Mouse (Mus musculus) neural tube, embryonic 13.5 days (tissue): Measurements from ENCODE around the gene Slc6a12. TPM values are rescaled to one million over a fixed set of nuclear protein-coding genes. Genes with fewer than 3 reads are reported as not detected.

Source experiments
- ATAC-seq: fragments of 200-750 bp; cut with Nextera tagmentation; 2 replicates; pipeline ENCODE4 v1.8.0; 2017; ENCODE audit warnings: low read depth, mild to moderate bottlenecking, moderate TSS enrichment, moderate library complexity
- H3K27ac ChIP-seq: fragments of 300-500 bp; sonication (generic); replicated peaks from 2 replicates; pipeline ENCODE4 v1.5.1; 2015; ENCODE audit warnings: moderate library complexity, mild to moderate bottlenecking, inconsistent platforms
- H3K27me3 ChIP-seq: fragments of 300-500 bp; sonication (generic); 2 replicates; pipeline ENCODE4 v1.6.1; 2015; ENCODE audit warnings: mild to moderate bottlenecking, inconsistent platforms
- H3K36me3 ChIP-seq: fragments of 300-500 bp; sonication (generic); 2 replicates; pipeline ENCODE4 v1.6.1; 2015; ENCODE audit warnings: mild to moderate bottlenecking, inconsistent platforms
- H3K4me1 ChIP-seq: fragments of 300-500 bp; sonication (generic); replicated peaks from 2 replicates; pipeline ENCODE4 v1.6.1; 2015; ENCODE audit warnings: inconsistent platforms
- H3K4me2 ChIP-seq: fragments of 300-500 bp; sonication (generic); 2 replicates; pipeline ENCODE4 v1.6.1; 2015; ENCODE audit warnings: inconsistent platforms, mild to moderate bottlenecking, moderate library complexity
- H3K4me3 ChIP-seq: fragments of 300-500 bp; sonication (generic); 2 replicates; pipeline ENCODE4 v1.5.1; 2015; ENCODE audit warnings: mild to moderate bottlenecking, inconsistent platforms
- H3K9ac ChIP-seq: fragments of 300-500 bp; sonication (generic); 2 replicates; pipeline ENCODE4 v1.6.1; 2015; ENCODE audit warnings: moderate library complexity, mild to moderate bottlenecking, inconsistent platforms
- H3K9me3 ChIP-seq: fragments of 300-500 bp; sonication (generic); 2 replicates; pipeline ENCODE4 v1.6.1; 2016; ENCODE audit warnings: inconsistent platforms
- WGBS: fragments of 180-500 bp; shearing (Covaris S2); methylation state at CpG from one replicate; pipeline ENCODE4 v1.1.7; 2015; 5-methylcytosine and 5-hydroxymethylcytosine counted together
- polyA plus RNA-seq: library from polyadenylated mRNA; unstranded; fragments of >200 nt; fragmentation: Nextera tagmentation; extraction: Ambion mirVana; gene quantifications from 2 replicates; pipeline ENCODE4 v1.2.1, GENCODE M21; 2015

The Slc6a12 gene
- 0.63 and 0.89 TPM in 2 replicates for polyA plus RNA-seq

- Histone ChIP-seq H3K27me3 (peaks cover 9% of the 10 kb centered on the region), H3K9ac (no peak within 1 kb of the TSS), H3K4me2 (no peak within 1 kb of the TSS), H3K9me3 (no peaks in the 10 kb centered on the region), H3K27ac (no peak within 1 kb of the TSS), H3K4me3 (no peak within 1 kb of the TSS), H3K4me1 (peaks cover 16% of the 10 kb centered on the region), H3K36me3 (no peaks in the 10 kb centered on the region)
- 77% methylated on average over 15 of the region's 15 CpGs for WGBS
- no peak for ATAC-seq
Measured at GRCm38 (mm10) chr6:121343026-121343770, at the start of gene Slc6a12. Gene Slc6a12 (plus strand): TSS chr6:121343076.

- no peak overlapping the region for H3K4me2 ChIP-seq
- H3K36me3 ChIP-seq: no peaks in the 10 kb centered on the region
- WGBS: 54% methylated on average over 7 of the region's 7 CpGs
- H3K9me3 ChIP-seq: no peaks in the 10 kb centered on the region
- no peak overlapping the region for H3K9ac ChIP-seq
- no peak overlapping the region for H3K4me3 ChIP-seq
- H3K4me1 ChIP-seq: peaks cover 11% of the 10 kb centered on the region
- H3K27me3 ChIP-seq: no peaks in the 10 kb centered on the region; the same call in 1 of the 2 replicates
- H3K27ac ChIP-seq: no peak overlapping the region
- no peak for ATAC-seq
Measured at GRCm38 (mm10) chr6:121299317-121299716, 43.6 kb upstream of the Slc6a12 start.

- H3K4me3 ChIP-seq: peak within 1 kb of the TSS; percentile 20
- H3K4me1 ChIP-seq: peaks cover 11% of the 10 kb centered on the region
- WGBS: 4% methylated on average over 11 of the region's 11 CpGs
- no peaks in the 10 kb centered on the region for H3K9me3 ChIP-seq
- H3K36me3 ChIP-seq: no peaks in the 10 kb centered on the region
- H3K9ac ChIP-seq: no peak within 1 kb of the TSS
- peak within 1 kb of the TSS; percentile 20; the same call in 1 of the 2 replicates for H3K4me2 ChIP-seq
- no peaks in the 10 kb centered on the region; the same call in 1 of the 2 replicates for H3K27me3 ChIP-seq
- no peak for ATAC-seq
- H3K27ac ChIP-seq: 0 out of 2 replicates have a peak within 1 kb of the TSS, but pooled peaks have one; percentile 38
Measured at GRCm38 (mm10) chr6:121299954-121300353, 42.9 kb upstream of the Slc6a12 start, which contains the start of gene Slc6a13. Gene Slc6a13 (plus strand): TSS chr6:121300227.

GRCm38 (mm10) chr6:121300504-121300903 lies 42.4 kb upstream of the Slc6a12 start:
- WGBS: 58% methylated on average over 9 of the region's 9 CpGs
- H3K4me2 ChIP-seq: peak overlapping the region; percentile 20; the same call in 1 of the 2 replicates

GRCm38 (mm10) chr6:121303466-121304220 lies 39.2 kb upstream of the Slc6a12 start:
- no peak for ATAC-seq
- no peak overlapping the region for H3K4me3 ChIP-seq
- 79% methylated on average over 10 of the region's 10 CpGs for WGBS

More at GRCm38 (mm10) chr6:121300504-121300903, 42.4 kb upstream of the Slc6a12 start:
- peak overlapping the region; percentile 20 for H3K4me3 ChIP-seq
- peaks cover 11% of the 10 kb centered on the region for H3K4me1 ChIP-seq
- ATAC-seq: no peak
- no peaks in the 10 kb centered on the region for H3K9me3 ChIP-seq
- no peak overlapping the region for H3K9ac ChIP-seq
- no peaks in the 10 kb centered on the region for H3K36me3 ChIP-seq
- no peaks in the 10 kb centered on the region; the same call in 1 of the 2 replicates for H3K27me3 ChIP-seq
- 0 out of 2 replicates have a peak overlapping the region, but pooled peaks have one; percentile 38 for H3K27ac ChIP-seq

GRCm38 (mm10) chr6:121304630-121305029 lies 38.2 kb upstream of the Slc6a12 start:
- no peaks in the 10 kb centered on the region; the same call in 1 of the 2 replicates for H3K27me3 ChIP-seq
- H3K36me3 ChIP-seq: no peaks in the 10 kb centered on the region
- WGBS: 84% methylated on average over 9 of the region's 9 CpGs
- ATAC-seq: no peak
- H3K4me2 ChIP-seq: no peak overlapping the region
- H3K9ac ChIP-seq: no peak overlapping the region
- H3K4me1 ChIP-seq: peaks cover 10% of the 10 kb centered on the region
- H3K9me3 ChIP-seq: no peaks in the 10 kb centered on the region
- H3K4me3 ChIP-seq: no peak overlapping the region
- H3K27ac ChIP-seq: no peak overlapping the region

More at GRCm38 (mm10) chr6:121303466-121304220, 39.2 kb upstream of the Slc6a12 start:
- Histone ChIP-seq H3K36me3 (no peaks in the 10 kb centered on the region), H3K4me1 (peaks cover 11% of the 10 kb centered on the region), H3K4me2 (no peak overlapping the region), H3K27me3 (no peaks in the 10 kb centered on the region; the same call in 1 of the 2 replicates), H3K9me3 (no peaks in the 10 kb centered on the region), H3K9ac (no peak overlapping the region), H3K27ac (no peak overlapping the region)

- Histone ChIP-seq H3K27ac (no peak overlapping the region), H3K27me3 (no peaks in the 10 kb centered on the region; the same call in 1 of the 2 replicates), H3K9me3 (no peaks in the 10 kb centered on the region), H3K36me3 (no peaks in the 10 kb centered on the region), H3K4me3 (no peak overlapping the region), H3K4me2 (no peak overlapping the region), H3K4me1 (peaks cover under 1% of the 10 kb centered on the region; the same call in 1 of the 2 replicates), H3K9ac (no peak overlapping the region)
- ATAC-seq: no peak
- WGBS: 92% methylated on average over 3 of the region's 3 CpGs
Measured at GRCm38 (mm10) chr6:121305571-121305970, 37.3 kb upstream of the Slc6a12 start.

GRCm38 (mm10) chr6:121310984-121311383 lies 31.9 kb upstream of the Slc6a12 start:
- Histone ChIP-seq H3K36me3 (no peaks in the 10 kb centered on the region), H3K4me1 (no peaks in the 10 kb centered on the region), H3K9ac (no peak overlapping the region), H3K4me3 (no peak overlapping the region), H3K9me3 (no peaks in the 10 kb centered on the region), H3K27me3 (no peaks in the 10 kb centered on the region), H3K27ac (no peak overlapping the region), H3K4me2 (no peak overlapping the region)
- ATAC-seq: no peak
- 88% methylated on average over 6 of the region's 6 CpGs for WGBS

- no peak overlapping the region for H3K4me3 ChIP-seq
- H3K27me3 ChIP-seq: no peaks in the 10 kb centered on the region
- H3K4me2 ChIP-seq: no peak overlapping the region
- no peak overlapping the region for H3K9ac ChIP-seq
- H3K4me1 ChIP-seq: peaks cover 5% of the 10 kb centered on the region; the same call in 1 of the 2 replicates
- no peak overlapping the region for H3K27ac ChIP-seq
- no peak for ATAC-seq
- H3K36me3 ChIP-seq: no peaks in the 10 kb centered on the region
- WGBS: 61% methylated on average over 6 of the region's 6 CpGs
- H3K9me3 ChIP-seq: no peaks in the 10 kb centered on the region
Measured at GRCm38 (mm10) chr6:121319099-121319498, 23.8 kb upstream of the Slc6a12 start.

- no peak overlapping the region for H3K27ac ChIP-seq
- no peaks in the 10 kb centered on the region for H3K27me3 ChIP-seq
- WGBS: 83% methylated on average over 9 of the region's 9 CpGs
- no peak overlapping the region for H3K4me2 ChIP-seq
- no peak overlapping the region for H3K9ac ChIP-seq
- H3K4me1 ChIP-seq: no peaks in the 10 kb centered on the region
- H3K4me3 ChIP-seq: no peak overlapping the region
- no peaks in the 10 kb centered on the region for H3K9me3 ChIP-seq
- no peak for ATAC-seq
- no peaks in the 10 kb centered on the region for H3K36me3 ChIP-seq
Measured at GRCm38 (mm10) chr6:121322381-121323110, 20.3 kb upstream of the Slc6a12 start.

GRCm38 (mm10) chr6:121325298-121325697 lies 17.6 kb upstream of the Slc6a12 start:
- no peak overlapping the region for H3K9ac ChIP-seq
- H3K36me3 ChIP-seq: no peaks in the 10 kb centered on the region
- H3K4me2 ChIP-seq: no peak overlapping the region
- no peak for ATAC-seq
- no peaks in the 10 kb centered on the region for H3K27me3 ChIP-seq
- 85% methylated on average over 2 of the region's 3 CpGs for WGBS
- no peak overlapping the region for H3K27ac ChIP-seq
- no peak overlapping the region for H3K4me3 ChIP-seq
- peaks cover 14% of the 10 kb centered on the region for H3K4me1 ChIP-seq
- H3K9me3 ChIP-seq: no peaks in the 10 kb centered on the region
